Mouse (Mus musculus) bone marrow macrophage, adult 2 months (primary cell): ENCODE measurements around the gene Hs1bp3.

ENCODE experiments used
- CTCF ChIP-seq: IDR thresholded peaks from 2 replicates; pipeline ENCODE4 v1.5.1; 2012; ENCODE audit warnings: low read depth, mild to moderate bottlenecking, low read length, moderate library complexity
- POLR2A ChIP-seq: IDR thresholded peaks from 2 replicates; pipeline ENCODE4 v1.6.1; 2012; ENCODE audit warnings: mild to moderate bottlenecking, low read depth, low read length, borderline replicate concordance

- TF ChIP-seq CTCF (no peak), POLR2A (no peak)
Observed at GRCm38 (mm10) chr12:8332174-8332542, 18.9 kb downstream of the Hs1bp3 start.
